Comparison of ENCODE assay signal across 18 mouse cellular contexts in the genomic region with DNA sequence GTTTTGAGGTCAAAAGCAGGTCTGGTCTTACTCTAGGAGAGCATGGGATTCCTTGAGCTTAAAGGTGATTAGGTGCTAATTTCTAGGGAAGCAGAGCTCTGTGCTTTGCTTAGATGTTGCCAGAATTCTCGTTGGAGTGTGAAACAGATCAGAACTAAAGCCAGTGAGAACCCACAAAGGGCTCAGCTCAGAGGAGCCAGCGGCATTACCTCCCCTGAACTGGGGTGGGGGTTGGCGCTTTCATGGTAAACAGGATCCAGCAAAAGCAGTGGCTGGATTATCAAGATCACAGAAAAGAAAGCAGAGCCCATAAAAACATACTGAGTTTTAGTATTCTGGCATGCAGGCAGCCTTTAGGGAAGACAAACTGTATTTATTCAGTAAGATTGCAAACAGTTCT. TPM values are rescaled to one million over a fixed set of nuclear protein-coding genes. Genes with fewer than 3 reads are reported as not detected.
DNase-seq lines count a peak whose midpoint lies in the region; ATAC-seq and TF ChIP-seq lines count a peak whose summit lies in the region.
"Had no signal": no experiment of that assay in that cellular context is flagged by ENCODE, and none has a peak within 500 bp of the region (broad histone marks: within the 10 kb centered on the region; RNA-seq: fewer than 3 reads in every experiment).

No protein-coding gene starts in this region.

- WGBS in forebrain, embryonic 14.5 days = 9% methylated on average over 3 of the region's 3 CpGs
- 8% methylated on average over 3 of the region's 3 CpGs for WGBS in forebrain, postnatal 0 days

- no peak overlapping the region for H3ac ChIP-seq in myocyte (ENCODE audit: control insufficient read depth, insufficient read length)

- no peaks in the 10 kb centered on the region for H3K79me2 ChIP-seq in myocyte (ENCODE audit: control insufficient read depth, insufficient read depth)

- no peak for ATAC-seq in forebrain, embryonic 14.5 days
- ATAC-seq in forebrain, postnatal 0 days = no peak
- no peak for ATAC-seq in megakaryocyte progenitor cell, adult 5-6 weeks (replicated peaks; ENCODE audit: poor library complexity)
- ATAC-seq: activated CD4-positive, CD25-positive, alpha-beta regulatory T cell, adult 4 months; midbrain, embryonic 16.5 days had no signal

- H3K36me3 ChIP-seq in forebrain, embryonic 14.5 days (ENCODE audit: control insufficient read depth, insufficient read depth, low read length) = no peaks in the 10 kb centered on the region
- no peaks in the 10 kb centered on the region for H3K36me3 ChIP-seq in forebrain, postnatal 0 days (ENCODE audit: insufficient read depth)
- H3K36me3 ChIP-seq in myocyte (ENCODE audit: control insufficient read depth, insufficient read depth) = no peaks in the 10 kb centered on the region
- H3K36me3 ChIP-seq: neural tube, embryonic 12.5 days; stomach, embryonic 15.5 days had no signal

- DNase-seq in forebrain, embryonic 14.5 days (ENCODE audit: low spot score) = peak; percentile 31
- DNase-seq in forebrain, postnatal 0 days = no peak
- DNase-seq in layer of hippocampus, adult 2 months (ENCODE audit: low spot score in 2 of 2) = peak in 1 of 2 experiments; percentile 4
- no peak for DNase-seq in layer of hippocampus, adult 9-10 months (ENCODE audit: low spot score)
- no peak for DNase-seq in embryo, embryonic 9.5 days (ENCODE audit: extremely low spot score)
- DNase-seq: B cell, adult 2 months; cerebellum, adult 8-10 months; layer of hippocampus, postnatal 36 days; right cerebral cortex, postnatal 14 days had no signal

- no peak overlapping the region for H3K27ac ChIP-seq in forebrain, embryonic 14.5 days (ENCODE audit: low read depth, low read length)
- no peak overlapping the region for H3K27ac ChIP-seq in forebrain, postnatal 0 days (ENCODE audit: low read depth, low read length)
- peak overlapping the region; percentile 61 for H3K27ac ChIP-seq in layer of hippocampus, adult 2 months
- H3K27ac ChIP-seq in embryonic fibroblast, embryonic 13.5 days (ENCODE audit: insufficient read depth, low read length) = peak overlapping the region; percentile 78
- H3K27ac ChIP-seq: liver, embryonic 14.5 days; neural tube, embryonic 12.5 days had no signal

- H3K4me3 ChIP-seq in forebrain, embryonic 14.5 days (ENCODE audit: low read depth, low read length) = no peak overlapping the region
- no peak overlapping the region for H3K4me3 ChIP-seq in forebrain, postnatal 0 days (ENCODE audit: low read depth, low read length)
- no peak overlapping the region for H3K4me3 ChIP-seq in layer of hippocampus, adult 2 months
- H3K4me3 ChIP-seq in embryonic fibroblast, embryonic 13.5 days (ENCODE audit: insufficient read depth, low read length) = no peak overlapping the region
- H3K4me3 ChIP-seq in myocyte = no peak overlapping the region
- H3K4me3 ChIP-seq: megakaryocyte, embryonic 14.5 days; neural tube, embryonic 12.5 days; stomach, embryonic 15.5 days had no signal

- TF ChIP-seq POLR2A in embryonic fibroblast, embryonic 13.5 days (IDR thresholded peaks at IDR 0.05; ENCODE audit: low read depth, low read length) = no peak
- no peak for TF ChIP-seq POLR2A in myocyte (IDR thresholded peaks at IDR 0.05; ENCODE audit: insufficient read length, low read depth)

- H3K27me3 ChIP-seq in forebrain, embryonic 14.5 days (replicated peaks; ENCODE audit: control insufficient read depth, insufficient read depth, low read length) = no peaks in the 10 kb centered on the region
- H3K27me3 ChIP-seq in forebrain, postnatal 0 days (ENCODE audit: insufficient read depth, low read length) = no peaks in the 10 kb centered on the region
- H3K27me3 ChIP-seq in myocyte (ENCODE audit: control insufficient read depth, insufficient read depth, insufficient read length) = no peaks in the 10 kb centered on the region
- H3K27me3 ChIP-seq: megakaryocyte, embryonic 14.5 days; neural tube, embryonic 12.5 days; stomach, embryonic 15.5 days had no signal

- no peak overlapping the region for H3K9ac ChIP-seq in forebrain, embryonic 14.5 days (ENCODE audit: low read length)
- H3K9ac ChIP-seq in forebrain, postnatal 0 days = no peak overlapping the region
- H3K9ac ChIP-seq: liver, embryonic 14.5 days; neural tube, embryonic 12.5 days; stomach, embryonic 15.5 days had no signal

- 0 out of 2 replicates have a peak, but pooled peaks cover 3% of the 10 kb centered on the region for H3K4me1 ChIP-seq in forebrain, embryonic 14.5 days (ENCODE audit: control insufficient read depth, insufficient read depth, low read length)
- peaks cover 6% of the 10 kb centered on the region for H3K4me1 ChIP-seq in forebrain, postnatal 0 days (ENCODE audit: insufficient read depth)
- peaks cover 5% of the 10 kb centered on the region for H3K4me1 ChIP-seq in embryonic fibroblast, embryonic 13.5 days (ENCODE audit: control insufficient read depth, insufficient read depth, low read length)
- H3K4me1 ChIP-seq: neural tube, embryonic 12.5 days; stomach, embryonic 15.5 days had no signal

- no peak for TF ChIP-seq CTCF in forebrain, postnatal 0 days (IDR thresholded peaks at IDR 0.05; ENCODE audit: low read depth)
- no peak for TF ChIP-seq CTCF in layer of hippocampus, adult 2 months (conservative IDR thresholded peaks at IDR 0.05)
- TF ChIP-seq CTCF in embryonic fibroblast, embryonic 13.5 days (IDR thresholded peaks at IDR 0.05; ENCODE audit: borderline replicate concordance, insufficient read depth, low read length) = no peak

- H3K9me3 ChIP-seq in forebrain, embryonic 14.5 days (replicated peaks; ENCODE audit: control insufficient read depth, low read length) = no peaks in the 10 kb centered on the region
- no peaks in the 10 kb centered on the region for H3K9me3 ChIP-seq in forebrain, postnatal 0 days (ENCODE audit: low read length)
- H3K9me3 ChIP-seq: megakaryocyte, embryonic 14.5 days; neural tube, embryonic 12.5 days; stomach, embryonic 15.5 days had no signal

- no peak overlapping the region for H3K4me2 ChIP-seq in forebrain, embryonic 14.5 days (ENCODE audit: low read length)
- H3K4me2 ChIP-seq in forebrain, postnatal 0 days (ENCODE audit: low read depth) = no peak overlapping the region
- H3K4me2 ChIP-seq in myocyte (ENCODE audit: low read depth) = peak overlapping the region; percentile 76
- H3K4me2 ChIP-seq: neural tube, embryonic 12.5 days; stomach, embryonic 15.5 days had no signal

TF ChIP-seq in myocyte, 11 proteins besides CTCF, POLR2A, EP300 and RAD21:
- TF ChIP-seq POLR2AphosphoS2 (IDR thresholded peaks at IDR 0.05; ENCODE audit: insufficient read length, low read depth) (no peak), MAX (IDR thresholded peaks at IDR 0.05; ENCODE audit: low read depth) (no peak), TCF12 (IDR thresholded peaks at IDR 0.05; ENCODE audit: insufficient read depth, poor library complexity, severe bottlenecking) (no peak), SRF (IDR thresholded peaks at IDR 0.05; ENCODE audit: control insufficient read depth, insufficient read length, low read depth) (no peak), CEBPB (IDR thresholded peaks at IDR 0.05; ENCODE audit: insufficient read depth, poor library complexity, severe bottlenecking) (no peak), E2F4 (IDR thresholded peaks at IDR 0.05; ENCODE audit: insufficient read depth) (no peak), USF1 (IDR thresholded peaks at IDR 0.05; ENCODE audit: low read depth) (no peak), TCF3 (IDR thresholded peaks at IDR 0.05; ENCODE audit: insufficient read length, low read depth) (no peak), MYOG (IDR thresholded peaks at IDR 0.05; ENCODE audit: control insufficient read depth in 1 of 3, insufficient read depth in 1 of 3, insufficient read length in 2 of 3, low read depth in 2 of 3) (no peak), MYOD1 (IDR thresholded peaks at IDR 0.05; ENCODE audit: control insufficient read depth in 1 of 3, insufficient read length in 2 of 3, low read depth in 2 of 3) (no peak), REST (IDR thresholded peaks at IDR 0.05; ENCODE audit: insufficient read depth, insufficient read length) (no peak)

RNA-seq across cellular contexts. Expression of a gene that starts 28.2 kb away (rescaled TPM):
- 11.6 and 17.0 TPM in 2 replicates for polyA plus RNA-seq in forebrain, embryonic 14.5 days (2014; fragmentation: Nextera tagmentation; extraction: Ambion mirVana)
- total RNA-seq in forebrain, postnatal 0 days (2014; rRNA removed) = 28.4 and 80.6 TPM in 2 replicates
- 60.0 and 67.8 TPM in 2 replicates for polyA plus RNA-seq in forebrain, postnatal 0 days (2015; fragmentation: Nextera tagmentation; extraction: Ambion mirVana)
- total RNA-seq in layer of hippocampus, adult 2 months (2021) = 1 to 10 TPM; 3.7 to 3.8 TPM
- polyA plus RNA-seq in embryonic fibroblast, embryonic 13.5 days (2011; ENCODE audit: insufficient read length, low read depth, missing spikeins) = 2,527 and 5,389 TPM in 2 replicates
- polyA plus RNA-seq in myocyte (2012; fragmentation: generic; extraction: Trizol) = 634 TPM
- total RNA-seq in megakaryocyte progenitor cell, adult 5-6 weeks (2015) = 9.5 and 10.5 TPM in 2 replicates
- total RNA-seq in megakaryocyte progenitor cell, adult 5-6 weeks (2017) = 4.7 and 5.9 TPM in 2 replicates

RNA-seq across cellular contexts. Expression of a gene that starts 52.5 kb away (rescaled TPM):
- polyA plus RNA-seq in forebrain, embryonic 14.5 days (2014; fragmentation: Nextera tagmentation; extraction: Ambion mirVana) = 6.3 and 7.3 TPM in 2 replicates
- 19.8 and 25.4 TPM in 2 replicates for total RNA-seq in forebrain, postnatal 0 days (2014; rRNA removed)
- 4.0 and 6.2 TPM in 2 replicates for polyA plus RNA-seq in forebrain, postnatal 0 days (2015; fragmentation: Nextera tagmentation; extraction: Ambion mirVana)
- total RNA-seq in layer of hippocampus, adult 2 months (2021) = 10 to 100 TPM; 33.2 to 38.8 TPM
- 108 and 119 TPM in 2 replicates for polyA plus RNA-seq in embryonic fibroblast, embryonic 13.5 days (2011; ENCODE audit: insufficient read length, low read depth, missing spikeins)
- polyA plus RNA-seq in myocyte (2012; fragmentation: generic; extraction: Trizol) = 6.3 TPM
- total RNA-seq in megakaryocyte progenitor cell, adult 5-6 weeks (2015) = 2.3 and 2.4 TPM in 2 replicates
- 2.0 and 3.8 TPM in 2 replicates for total RNA-seq in megakaryocyte progenitor cell, adult 5-6 weeks (2017)

Comparison
In these comparisons a context has a peak if more than half of its experiments do, and no peak if none do; other contexts are left out.
1. H3K27ac ChIP-seq: peak in layer of hippocampus, adult 2 months (single experiment) and embryonic fibroblast, embryonic 13.5 days (single experiment); none in forebrain, embryonic 14.5 days (single experiment) and forebrain, postnatal 0 days (single experiment).
2. RNA of a gene that starts 52.5 kb away (polyA plus RNA-seq): 108 to 119 TPM in embryonic fibroblast, embryonic 13.5 days; 6.3 TPM in myocyte (single experiment), 6.3 to 7.3 TPM in forebrain, embryonic 14.5 days and 4.0 to 6.2 TPM in forebrain, postnatal 0 days; every median in the first group is over 10 times any median in the second.